Mouse (Mus musculus) adrenal gland, postnatal 10 days (tissue): ENCODE results near the gene Gm28048. TPM values are rescaled to one million over a fixed set of nuclear protein-coding genes. Genes with fewer than 3 reads are reported as not detected.

Experiments
- DNase-seq: peaks from one replicate; pipeline ENCODE4 v3.0.0; 2021; ENCODE audit warnings: mixed read lengths
- total RNA-seq, 2 experiments: library from RNA; stranded (reverse); gene quantifications; 2 replicates each; pipeline ENCODE4 v1.2.3; 2021

Gm28048 gene
- total RNA-seq, 2 experiments from 2014 or later: 27.1 to 33.0 TPM

DNA sequence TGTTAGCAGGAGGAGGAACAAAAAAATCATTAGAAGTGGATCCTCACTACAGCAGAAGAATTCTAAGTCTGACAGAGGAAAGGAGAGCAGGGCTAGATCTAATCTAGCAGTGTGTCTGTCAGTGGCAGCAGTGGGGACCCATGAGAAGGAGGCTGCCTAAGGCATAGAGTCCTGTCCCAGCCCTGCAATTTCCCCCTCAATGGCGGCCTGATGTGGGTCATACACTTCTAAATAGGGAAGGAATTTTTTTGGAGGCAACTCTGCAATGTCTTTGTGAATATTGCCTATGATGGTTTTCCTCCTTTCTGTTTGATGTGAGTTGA, 188.0 kb downstream of the Gm28048 start:
- no peak for DNase-seq

DNA sequence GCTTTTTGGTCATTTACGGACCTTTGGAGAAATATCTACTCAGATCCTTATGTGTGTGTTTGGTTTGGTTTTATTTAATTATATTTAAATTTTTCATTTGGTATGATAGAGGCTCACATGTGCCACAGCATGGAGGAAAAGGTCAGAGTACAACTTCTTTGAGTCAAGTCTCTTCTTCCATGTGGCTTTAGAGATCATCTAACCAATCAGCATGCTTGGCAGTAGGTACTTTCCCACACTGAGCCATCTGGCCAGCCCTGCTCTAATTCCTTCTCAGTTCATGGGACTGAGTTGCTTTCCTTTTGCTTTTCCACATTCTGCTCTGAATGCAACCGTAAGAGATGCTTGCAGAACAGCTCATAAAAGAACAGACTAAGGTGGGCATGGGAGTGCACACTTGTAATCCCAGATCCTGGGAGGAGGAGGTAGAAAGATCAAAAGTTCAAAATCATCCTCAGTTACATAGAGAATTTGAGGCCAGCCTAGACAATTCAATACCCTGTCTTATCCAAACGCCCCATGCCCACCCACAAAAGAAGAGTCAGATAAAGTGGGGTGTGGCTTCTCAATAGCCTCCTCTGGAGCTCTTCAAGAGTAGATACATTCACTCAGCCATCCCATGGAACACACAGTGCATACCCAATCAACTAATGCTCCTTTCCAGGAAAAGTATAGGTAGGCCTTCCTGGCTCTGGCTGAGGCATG, 188.6 kb downstream of the Gm28048 start:
- DNase-seq: no peak

DNA sequence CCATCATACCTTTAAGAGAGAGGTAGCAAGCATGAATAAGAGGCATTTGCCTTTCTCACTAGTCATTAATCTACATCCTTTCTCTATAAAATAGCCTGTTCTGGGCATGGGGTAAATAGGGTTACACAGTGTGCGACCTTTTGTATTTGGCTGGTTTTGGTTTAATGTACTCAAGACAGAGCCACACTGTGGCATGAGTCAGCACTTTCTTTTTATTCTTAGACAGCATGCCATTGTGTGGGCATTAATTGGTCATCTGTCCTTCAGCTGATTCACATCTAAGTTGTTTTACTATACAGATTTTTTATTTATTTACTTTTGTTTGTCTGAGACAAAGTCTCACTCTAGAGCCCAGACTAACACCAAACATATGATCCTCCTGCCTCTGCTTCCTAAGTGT, 189.7 kb downstream of the Gm28048 start:
- DNase-seq: no peak

DNA sequence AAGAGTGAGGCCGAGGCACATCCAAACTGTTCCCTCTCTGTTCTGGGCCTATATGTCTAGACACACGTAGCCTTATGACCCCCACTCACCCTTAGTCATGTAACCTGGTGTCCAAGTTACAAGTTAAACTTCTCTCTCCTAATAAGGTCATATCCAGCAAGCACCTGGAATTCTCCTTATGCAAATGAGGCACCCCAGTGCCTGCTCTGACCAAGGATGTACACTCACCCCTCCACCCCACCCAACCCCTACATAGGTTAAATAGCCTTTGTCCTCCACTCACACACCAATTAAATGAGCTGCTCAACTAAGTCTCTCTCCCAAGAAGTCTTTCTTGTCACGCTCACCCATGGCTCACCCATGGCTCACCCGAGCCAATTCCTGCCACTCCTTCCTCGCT, 190.2 kb downstream of the Gm28048 start:
- no peak for DNase-seq

DNA sequence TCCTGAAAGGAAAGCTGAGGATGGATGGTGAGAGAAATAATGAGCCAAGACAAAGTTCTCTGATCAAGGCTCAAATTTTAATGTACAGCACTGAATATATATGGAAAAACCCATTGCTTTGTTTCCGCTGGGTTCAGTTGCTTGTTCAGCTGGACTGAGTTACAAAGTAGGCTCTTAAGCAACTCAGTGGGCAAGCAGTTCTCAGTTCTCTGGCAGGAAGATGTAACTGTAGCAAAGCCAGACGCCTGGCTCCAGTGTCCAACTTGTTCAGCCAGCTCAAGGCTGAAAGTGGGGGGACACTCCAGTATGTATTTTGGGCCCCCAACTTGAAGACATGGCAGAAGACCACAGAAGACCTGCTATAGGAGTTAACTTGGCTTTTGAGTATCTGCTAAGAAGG, 194.1 kb downstream of the Gm28048 start:
- DNase-seq: no peak

Other genes starting within 250 kb of the Gm28048 start
- gene B3gnt2, start 121.1 kb downstream of the Gm28048 start, total RNA-seq: 10 to 100 TPM; 30.1 to 36.3 TPM
- gene Zrsr1, start 10.1 kb downstream of the Gm28048 start, total RNA-seq: 10 to 100 TPM; 15.3 to 18.9 TPM
- 100 to 1,000 TPM; 128 to 134 TPM for gene Commd1, start 292 bp upstream of the Gm28048 start, total RNA-seq
- gene Cct4, start 8.4 kb upstream of the Gm28048 start, total RNA-seq: 100 to 1,000 TPM; 175 to 185 TPM
- gene Fam161a, start 25.4 kb upstream of the Gm28048 start, total RNA-seq: 10 to 100 TPM; 16.2 to 28.9 TPM